Mouse (Mus musculus) testis, adult 2 months (tissue): ENCODE results near the gene Vps52.

Experiments
- CTCF ChIP-seq: fragments of 200-500 bp; IDR thresholded peaks from 2 replicates; pipeline ENCODE4 v1.5.1; 2012; ENCODE audit warnings: low read depth, mild to moderate bottlenecking, inconsistent platforms, low read length, moderate library complexity; ENCODE audit not compliant: control insufficient read depth, insufficient read depth, insufficient replicate concordance
- POLR2A ChIP-seq: fragments of 200-500 bp; IDR thresholded peaks from 2 replicates; pipeline ENCODE4 v1.6.1; 2012; ENCODE audit warnings: low read depth, mild to moderate bottlenecking, inconsistent platforms, low read length, moderate library complexity; ENCODE audit not compliant: control insufficient read depth

- TF ChIP-seq CTCF = no peak
- TF ChIP-seq POLR2A = no peak
Observed at GRCm38 (mm10) chr17:33959135-33959534, 3.5 kb downstream of the Vps52 start.
